Mouse (Mus musculus) embryonic fibroblast, embryonic 13.5 days (primary cell): Measurements from ENCODE around the gene Gorab.

ENCODE experiments used
- CTCF ChIP-seq: IDR thresholded peaks from 2 replicates; pipeline ENCODE4 v1.5.1; 2011; ENCODE audit warnings: mild to moderate bottlenecking, control low read depth, low read length, moderate library complexity, borderline replicate concordance; ENCODE audit not compliant: insufficient read depth
- POLR2A ChIP-seq: IDR thresholded peaks from 2 replicates; pipeline ENCODE4 v1.6.1; 2011; ENCODE audit warnings: low read depth, mild to moderate bottlenecking, control low read depth, low read length, moderate library complexity

- TF ChIP-seq CTCF (no peak), POLR2A (no peak)
These were observed 13.4 kb downstream of the Gorab start for GRCm38 (mm10) chr1:163390044-163390443.
